Mouse (Mus musculus) adrenal gland, postnatal 0 days (tissue): ENCODE measurements around the gene Tas2r137. TPM values are rescaled to one million over a fixed set of nuclear protein-coding genes. Genes with fewer than 3 reads are reported as not detected.

Experiments
- polyA plus RNA-seq: library from polyadenylated mRNA; unstranded; fragments of >200 nt; fragmentation: Nextera tagmentation; extraction: Ambion mirVana; gene quantifications from 2 replicates; pipeline ENCODE4 v1.2.1, GENCODE M21; 2015

Gene Tas2r137
- polyA plus RNA-seq, result not detected in 2 replicates

GRCm38 (mm10) chr6:40490933-40491332, at the start of gene Tas2r137:
TSS of gene Tas2r137 (plus strand) at chr6:40491233.

DNA sequence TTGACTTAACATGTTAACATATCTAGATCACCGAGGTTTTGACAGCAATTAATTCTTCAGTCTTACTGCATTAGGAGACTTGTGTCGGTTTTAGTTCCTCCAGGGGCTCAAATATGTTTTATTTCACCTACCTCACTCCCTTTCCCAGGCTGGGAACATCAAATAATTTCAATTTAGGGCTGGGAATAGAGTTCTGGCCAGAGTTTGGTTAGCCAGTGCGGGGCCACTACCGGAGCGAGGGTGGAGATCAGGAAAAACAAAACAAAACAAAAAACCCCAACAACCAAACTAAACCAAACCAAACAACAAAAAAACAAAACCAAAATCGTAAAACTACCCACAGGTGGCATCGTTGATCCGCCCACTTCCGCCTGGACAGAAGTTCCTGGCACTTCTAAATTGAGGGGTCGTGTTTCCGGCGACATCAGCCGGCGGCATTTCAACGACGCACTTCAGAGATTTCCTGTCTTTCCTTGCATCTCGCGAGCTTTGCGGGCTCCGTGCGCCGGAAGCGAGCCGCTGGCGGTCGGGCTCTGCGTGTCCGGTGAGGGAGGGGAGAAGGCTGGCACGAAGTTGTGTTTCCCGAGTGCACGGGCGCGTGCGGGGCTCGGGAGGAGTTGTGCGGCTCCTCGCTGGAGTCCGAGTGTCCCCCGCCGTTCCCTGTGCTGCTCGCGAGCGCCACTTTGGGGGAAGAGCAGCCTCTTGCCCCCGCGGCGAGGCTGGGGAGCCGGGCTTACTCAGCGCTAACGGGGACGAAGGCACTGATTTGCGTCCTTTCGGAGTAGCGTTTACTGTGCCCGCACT, 19.9 kb upstream of the Tas2r137 start, which contains the start of gene Ssbp1:
Ssbp1 (plus strand) TSS at position 437 of the 804 bp plus-strand sequence.

GRCm38 (mm10) chr6:40493229-40493628, 2.2 kb downstream of the Tas2r137 start, which contains the start of gene Tas2r108:
TSS of gene Tas2r108 (plus strand) at chr6:40493529.

GRCm38 (mm10) chr6:40519408-40519807, 28.4 kb downstream of the Tas2r137 start, which contains the start of gene Prss37:
TSS of gene Prss37 (minus strand) at chr6:40519508.

Other genes starting within 250 kb of the Tas2r137 start
- 22.4 and 32.5 TPM in 2 replicates for gene Agk, start 166.1 kb upstream of the Tas2r137 start, polyA plus RNA-seq
- gene E330009J07Rik, start 55.1 kb upstream of the Tas2r137 start, polyA plus RNA-seq, result 4.5 and 7.0 TPM in 2 replicates
- gene Wee2, start 52.1 kb upstream of the Tas2r137 start, polyA plus RNA-seq, result not detected in 2 replicates
- gene Ssbp1, start 19.9 kb upstream of the Tas2r137 start, polyA plus RNA-seq, result 191 and 199 TPM in 2 replicates
- gene Tas2r108, start 2.3 kb downstream of the Tas2r137 start, polyA plus RNA-seq, result not detected in 2 replicates
- gene Prss37, start 28.3 kb downstream of the Tas2r137 start, polyA plus RNA-seq, result not detected in 2 replicates
- gene Olfr461, start 63.8 kb downstream of the Tas2r137 start, polyA plus RNA-seq, result not detected in 2 replicates
- gene Olfr460, start 78.3 kb downstream of the Tas2r137 start, polyA plus RNA-seq, result not detected in 2 replicates
- 2.2 and 2.9 TPM in 2 replicates for gene Clec5a, start 94.6 kb downstream of the Tas2r137 start, polyA plus RNA-seq
- not detected in 2 replicates for gene Tas2r138, start 122.1 kb downstream of the Tas2r137 start, polyA plus RNA-seq
- gene Mgam, start 137.6 kb downstream of the Tas2r137 start, polyA plus RNA-seq, result 0.29 and 0.57 TPM in 2 replicates